Mouse (Mus musculus) duodenum, adult 2 months (tissue): Measurements from ENCODE around the gene Olfr786. TPM values are rescaled to one million over a fixed set of nuclear protein-coding genes. Genes with fewer than 3 reads are reported as not detected.

Experiments used
- polyA plus RNA-seq: library from polyadenylated mRNA; depleted of rRNA; stranded (reverse); fragments of >200 nt; gene quantifications from 2 replicates; pipeline ENCODE4 v1.2.3, GENCODE M21; 2012; ENCODE audit warnings: low replicate concordance; rRNA removed

Gene Olfr786
- polyA plus RNA-seq = not detected in 2 replicates

GRCm38 (mm10) chr10:129427006-129427405 is at the start of gene Olfr786:
TSS of gene Olfr786 (plus strand) at chr10:129427306.

GRCm38 (mm10) chr10:129383783-129384182 is 43.3 kb upstream of the Olfr786 start, which contains the start of gene Olfr784:
TSS of gene Olfr784 (plus strand) at chr10:129384083.

GRCm38 (mm10) chr10:129405126-129405525 is 22.0 kb upstream of the Olfr786 start, which contains the start of gene Olfr785:
TSS of gene Olfr785 (plus strand) at chr10:129405426.

GRCm38 (mm10) chr10:129461562-129461961 is 34.5 kb downstream of the Olfr786 start, which contains the start of gene Olfr787:
TSS of gene Olfr787 (plus strand) at chr10:129461862.

GRCm38 (mm10) chr10:129470698-129471097 is 43.6 kb downstream of the Olfr786 start, which contains the start of gene Olfr788:
TSS of gene Olfr788 (plus strand) at chr10:129470998.

GRCm38 (mm10) chr10:129484452-129484851 is 57.3 kb downstream of the Olfr786 start, which contains the start of gene Olfr789:
TSS of gene Olfr789 (plus strand) at chr10:129484752.

Other genes starting within 250 kb of the Olfr786 start
- gene Olfr772, start 249.4 kb upstream of the Olfr786 start, polyA plus RNA-seq = not detected in 2 replicates
- not detected in 2 replicates for gene Olfr773, start 239.9 kb upstream of the Olfr786 start, polyA plus RNA-seq
- gene Olfr774, start 191.1 kb upstream of the Olfr786 start, polyA plus RNA-seq = not detected in 2 replicates
- gene Olfr775, start 178.9 kb upstream of the Olfr786 start, polyA plus RNA-seq = not detected in 2 replicates
- not detected in 2 replicates for gene Olfr776, start 168.2 kb upstream of the Olfr786 start, polyA plus RNA-seq
- gene Olfr777, start 155.8 kb upstream of the Olfr786 start, polyA plus RNA-seq = not detected in 2 replicates
- not detected in 2 replicates for gene Olfr780, start 109.2 kb upstream of the Olfr786 start, polyA plus RNA-seq
- gene Olfr781, start 98.5 kb upstream of the Olfr786 start, polyA plus RNA-seq = not detected in 2 replicates
- gene Olfr782, start 78.5 kb upstream of the Olfr786 start, polyA plus RNA-seq = not detected in 2 replicates
- gene Olfr784, start 43.2 kb upstream of the Olfr786 start, polyA plus RNA-seq = not detected in 2 replicates
- gene Olfr785, start 21.9 kb upstream of the Olfr786 start, polyA plus RNA-seq = not detected in 2 replicates
- not detected in 2 replicates for gene Olfr787, start 34.6 kb downstream of the Olfr786 start, polyA plus RNA-seq
- gene Olfr788, start 43.7 kb downstream of the Olfr786 start, polyA plus RNA-seq = not detected in 2 replicates
- not detected in 2 replicates for gene Olfr789, start 57.4 kb downstream of the Olfr786 start, polyA plus RNA-seq
- not detected in 2 replicates for gene Olfr790, start 71.2 kb downstream of the Olfr786 start, polyA plus RNA-seq
- gene Olfr791, start 94.5 kb downstream of the Olfr786 start, polyA plus RNA-seq = not detected in 2 replicates
- not detected in 2 replicates for gene Olfr792, start 111.9 kb downstream of the Olfr786 start, polyA plus RNA-seq
- gene Olfr794, start 140.3 kb downstream of the Olfr786 start, polyA plus RNA-seq = not detected in 2 replicates
- gene Olfr796, start 185.3 kb downstream of the Olfr786 start, polyA plus RNA-seq = not detected in 2 replicates
- not detected in 2 replicates for gene Olfr798, start 200.6 kb downstream of the Olfr786 start, polyA plus RNA-seq
- gene Olfr799, start 210.2 kb downstream of the Olfr786 start, polyA plus RNA-seq = not detected in 2 replicates
- gene Olfr800, start 230.4 kb downstream of the Olfr786 start, polyA plus RNA-seq = not detected in 2 replicates
- gene Olfr801, start 246.6 kb downstream of the Olfr786 start, polyA plus RNA-seq = not detected in 2 replicates